Mouse (Mus musculus) adrenal gland (tissue): Measurements from ENCODE around the gene Tcta.
"Not testable (repeated sequence)": the region's sequence is repeated elsewhere in the genome, so short reads cannot be mapped to it uniquely, and the experiment has no call there.

Experiments used
- intact Hi-C: fragments of 180-260 bp; cut with DNase I; formaldehyde crosslinking; loops from one replicate; pipeline ENCODE4 v1.15.1; 2025

Tcta gene

DNA sequence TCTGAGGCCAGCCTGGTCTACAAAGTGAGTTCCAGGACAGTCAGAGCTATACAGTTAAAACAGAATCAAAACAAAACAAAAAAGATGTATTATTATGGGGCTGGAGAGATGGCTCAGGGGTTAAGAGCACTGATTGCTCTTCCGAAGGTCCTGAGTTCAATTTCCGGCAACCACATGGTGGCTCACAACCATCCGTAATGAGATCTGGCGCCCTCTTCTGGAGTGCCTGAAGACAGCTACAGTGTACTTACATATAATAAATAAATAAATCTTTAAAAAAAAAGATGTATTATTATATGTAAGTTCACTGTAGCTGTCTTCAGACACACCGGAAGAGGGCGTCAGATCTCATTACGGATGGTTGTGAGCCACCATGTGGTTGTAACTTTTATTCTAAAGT lies 16.1 kb upstream of the Tcta start:
- intact Hi-C loops = not testable (repeated sequence)

DNA sequence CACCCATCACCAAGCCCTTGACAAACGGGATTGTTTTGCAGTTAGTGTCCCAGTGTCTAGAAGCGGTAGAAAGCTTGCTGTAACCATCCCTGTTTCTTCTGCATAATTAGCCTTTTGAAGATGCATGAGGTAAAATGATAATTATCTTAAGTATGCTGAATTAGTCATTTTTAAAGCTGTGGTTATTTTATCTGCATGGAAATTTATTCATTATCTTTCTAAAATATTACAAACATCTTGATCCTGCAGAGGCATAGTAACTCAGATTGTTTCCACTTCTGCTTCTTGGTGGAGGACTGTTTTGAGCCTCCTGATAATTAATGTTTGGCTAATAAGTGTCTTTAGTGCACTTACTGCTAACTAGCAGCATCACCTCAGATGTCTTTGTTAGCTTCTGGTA lies 12.5 kb upstream of the Tcta start:
- intact Hi-C loops = no loop called here

DNA sequence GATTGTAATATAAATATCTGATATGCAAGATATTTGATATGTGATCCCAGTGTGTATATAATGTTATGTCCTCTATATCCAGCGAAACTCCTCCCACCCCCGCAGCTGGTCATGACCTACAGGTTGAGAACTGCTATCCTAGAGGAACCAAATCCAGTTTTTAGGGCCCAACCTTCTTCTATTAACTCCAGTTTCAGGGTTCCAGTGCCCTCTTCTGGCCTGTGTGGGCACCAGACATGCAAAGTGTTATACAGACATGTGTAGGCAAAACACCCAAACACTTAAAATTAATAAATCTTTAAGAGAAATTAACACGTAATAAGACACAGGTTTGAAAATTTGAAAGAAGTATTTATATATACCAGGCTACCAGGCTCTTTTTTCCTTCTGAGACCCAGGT lies 11.6 kb upstream of the Tcta start:
- intact Hi-C loops = no loop called here

GRCm38 (mm10) chr9:108308141-108308540 lies 2.2 kb upstream of the Tcta start:
- intact Hi-C loops = loop anchor here (5.0 kb wide), 1 partner anchor 34 kb away; no protein-coding TSS in a partner anchor

DNA sequence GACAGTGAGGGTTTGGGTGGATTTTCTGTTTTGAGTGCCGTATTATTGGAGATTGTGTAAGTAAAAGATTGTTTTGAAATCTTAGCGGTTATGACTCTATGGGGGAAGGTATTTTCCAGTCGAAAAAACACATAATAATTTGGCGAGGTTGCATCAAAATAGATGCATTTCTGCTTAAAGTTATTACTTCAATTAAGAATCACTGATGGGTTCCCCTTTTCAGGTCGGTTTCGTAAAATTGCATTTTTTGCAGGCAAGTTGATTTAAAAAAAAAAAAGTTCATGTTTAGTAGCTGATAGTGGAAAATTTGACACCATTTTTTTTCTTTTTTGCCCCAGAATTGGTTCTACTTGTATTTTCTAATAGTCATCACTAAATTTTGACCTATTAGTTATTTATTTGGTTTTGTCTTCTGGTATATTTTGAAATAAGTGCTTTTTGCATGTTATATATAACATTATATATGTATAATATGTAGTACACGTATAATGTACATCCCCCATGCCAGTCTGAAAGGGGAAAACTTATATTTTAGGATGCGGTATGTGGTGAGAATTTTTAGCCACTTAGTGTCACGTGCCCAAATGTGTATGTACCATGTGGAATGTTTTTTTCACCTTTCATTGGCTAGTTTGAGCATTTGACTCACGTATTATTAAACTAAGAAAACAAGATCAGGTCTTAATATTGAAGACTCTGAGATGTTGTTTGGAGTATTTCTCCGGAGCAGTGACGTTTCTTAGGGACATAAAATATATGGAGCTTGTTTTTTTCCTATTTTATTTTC lies 1.3 kb upstream of the Tcta start:
- intact Hi-C loops = loop anchor here (5.0 kb wide), 1 partner anchor 35 kb away; no protein-coding TSS in a partner anchor

GRCm38 (mm10) chr9:108306571-108306980 lies 616 bp upstream of the Tcta start:
- intact Hi-C loops = loop anchor here (5.0 kb wide), 1 partner anchor 36 kb away; no protein-coding TSS in a partner anchor

GRCm38 (mm10) chr9:108305170-108305569 lies 790 bp downstream of the Tcta start:
- intact Hi-C loops = loop anchor here (5.0 kb wide), 1 partner anchor 37 kb away; no protein-coding TSS in a partner anchor

GRCm38 (mm10) chr9:108304716-108305115 lies 1.2 kb downstream of the Tcta start:
- intact Hi-C loops = loop anchor here (5.0 kb wide), 1 partner anchor 38 kb away; no protein-coding TSS in a partner anchor

DNA sequence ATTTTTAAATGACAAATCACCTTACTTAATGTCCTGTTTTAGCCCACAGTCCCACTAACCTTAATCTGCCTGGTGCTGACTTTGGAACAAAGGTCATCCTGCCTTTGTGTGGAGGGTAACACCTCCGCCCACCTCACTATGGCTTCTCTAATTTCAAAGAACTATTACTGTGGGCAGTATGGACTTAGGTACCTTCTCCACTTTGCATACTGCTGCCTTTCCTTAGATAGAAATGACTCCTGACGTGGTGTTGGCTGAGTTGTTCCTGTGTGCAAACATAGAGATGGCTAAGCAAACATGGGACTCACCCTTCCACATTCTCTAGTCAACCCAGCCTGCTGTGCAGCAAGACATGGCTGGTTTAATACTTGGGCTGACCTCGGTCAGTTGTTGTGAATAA lies 4.1 kb downstream of the Tcta start:
- intact Hi-C loops = no loop called here

DNA sequence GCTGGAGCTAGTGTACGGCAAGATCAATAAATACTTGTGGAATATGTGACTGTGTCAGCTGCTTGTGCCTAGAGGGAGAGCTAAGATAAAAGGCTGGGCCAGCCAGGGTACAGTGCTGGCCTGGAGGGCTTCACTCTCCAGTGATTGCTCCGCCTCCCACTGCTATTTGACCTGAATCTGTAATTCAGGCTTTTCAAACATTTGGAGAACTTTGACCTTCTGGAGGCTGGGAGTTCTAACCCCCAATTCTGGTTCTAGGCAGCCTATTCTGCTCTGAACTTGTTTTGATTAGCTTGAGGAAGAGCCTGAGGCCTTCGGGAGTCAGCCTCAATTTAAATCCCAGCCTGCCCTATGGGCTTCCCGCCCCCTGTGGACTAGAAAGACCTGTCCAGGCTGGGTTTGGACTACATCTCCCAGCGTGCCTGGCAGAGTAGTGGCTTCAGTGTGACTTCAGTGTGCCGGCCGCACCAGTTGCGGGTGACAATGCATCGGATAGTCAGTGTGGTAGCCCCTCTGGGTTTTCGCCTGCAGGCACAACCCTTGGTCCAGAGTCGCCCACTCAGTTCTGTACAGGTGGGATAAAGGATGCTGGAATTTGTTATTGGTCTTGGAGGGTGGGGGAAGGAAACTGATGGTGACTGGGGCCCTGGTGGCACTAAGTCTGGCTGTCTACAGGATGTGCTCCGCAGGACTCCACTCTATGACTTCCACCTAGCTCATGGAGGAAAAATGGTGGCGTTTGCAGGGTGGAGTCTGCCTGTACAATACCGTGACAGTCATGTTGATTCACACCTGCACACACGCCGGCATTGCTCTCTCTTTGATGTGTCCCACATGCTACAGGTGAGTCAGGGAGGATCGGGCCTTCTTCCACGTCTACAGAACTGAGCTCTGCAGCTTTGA lies 9.3 kb downstream of the Tcta start, which contains the start of gene Amt:
Gene Amt (plus strand): TSS at position 401 of the 903 bp plus-strand sequence.
- intact Hi-C loops = no loop called here

GRCm38 (mm10) chr9:108290773-108291172 lies 15.2 kb downstream of the Tcta start:
- intact Hi-C loops = no loop called here

GRCm38 (mm10) chr9:108290016-108290750 lies 15.8 kb downstream of the Tcta start, which contains the start of gene Nicn1:
TSS of gene Nicn1 (plus strand) at chr9:108290429.
- intact Hi-C loops = no loop called here

DNA sequence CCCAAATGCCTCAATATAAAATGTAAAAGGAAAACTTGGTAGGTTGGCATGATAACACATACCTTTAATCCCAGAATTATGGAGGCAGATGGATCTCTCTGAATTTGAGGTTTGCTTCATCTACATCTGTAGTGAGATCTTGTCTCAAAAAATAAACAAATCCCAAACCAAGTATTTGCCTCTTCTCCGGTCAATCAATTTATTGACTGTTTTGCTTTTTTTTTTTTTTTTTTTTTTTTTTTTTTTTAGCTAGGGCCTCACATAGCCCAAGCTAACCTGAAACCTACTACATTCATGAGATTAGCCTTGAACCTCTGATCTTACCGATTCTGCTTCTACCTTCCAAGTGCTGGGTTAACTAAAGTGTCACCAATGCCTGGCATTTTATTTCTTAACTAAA lies 16.6 kb downstream of the Tcta start:
- intact Hi-C loops = no loop called here

GRCm38 (mm10) chr9:108287526-108288238 lies 18.3 kb downstream of the Tcta start:
- intact Hi-C loops = not testable (repeated sequence)

- intact Hi-C loops = loop anchor here (5.0 kb wide), 2 partner anchors 82 to 187 kb away; no protein-coding TSS in a partner anchor
These were observed 21.6 kb downstream of the Tcta start for GRCm38 (mm10) chr9:108284410-108284809.

DNA sequence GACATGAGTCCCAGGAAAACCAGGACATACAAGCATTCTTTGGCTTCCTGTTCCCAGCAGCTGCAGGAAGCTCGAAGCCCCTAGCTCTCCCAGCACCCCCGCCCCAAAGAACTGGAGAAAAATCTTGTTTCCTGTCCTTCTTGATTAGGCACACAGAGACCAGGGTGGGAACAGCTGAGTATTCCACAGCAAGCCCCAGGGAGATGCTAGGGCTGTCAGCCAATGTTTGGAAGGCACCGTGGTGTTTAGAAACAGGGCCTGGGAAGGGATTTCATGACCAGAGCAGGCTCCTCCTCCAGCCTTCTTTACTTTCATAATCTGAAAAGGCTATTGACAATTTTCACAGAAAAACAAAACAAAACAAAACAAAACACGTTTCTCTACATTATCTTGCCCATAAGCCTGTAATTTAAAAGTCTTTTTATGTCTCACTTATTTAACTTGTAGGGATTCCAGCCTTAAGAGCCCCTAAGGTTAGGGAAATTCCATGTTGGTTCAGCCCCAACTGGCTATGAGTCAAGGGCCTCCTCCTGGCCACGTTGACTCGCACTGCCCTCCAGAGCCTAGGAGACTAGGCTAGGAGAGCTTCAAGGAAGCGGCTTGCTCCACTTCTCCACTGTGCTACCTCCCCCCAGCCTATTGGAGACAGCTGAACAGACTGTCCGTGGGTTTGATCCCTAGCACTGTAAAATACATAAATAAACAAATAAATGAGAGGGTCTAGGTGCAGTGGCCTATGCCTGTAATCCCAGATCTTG lies 25.7 kb downstream of the Tcta start:
- intact Hi-C loops = loop anchor here (5.0 kb wide), 2 partner anchors 78 to 183 kb away; no protein-coding TSS in a partner anchor

DNA sequence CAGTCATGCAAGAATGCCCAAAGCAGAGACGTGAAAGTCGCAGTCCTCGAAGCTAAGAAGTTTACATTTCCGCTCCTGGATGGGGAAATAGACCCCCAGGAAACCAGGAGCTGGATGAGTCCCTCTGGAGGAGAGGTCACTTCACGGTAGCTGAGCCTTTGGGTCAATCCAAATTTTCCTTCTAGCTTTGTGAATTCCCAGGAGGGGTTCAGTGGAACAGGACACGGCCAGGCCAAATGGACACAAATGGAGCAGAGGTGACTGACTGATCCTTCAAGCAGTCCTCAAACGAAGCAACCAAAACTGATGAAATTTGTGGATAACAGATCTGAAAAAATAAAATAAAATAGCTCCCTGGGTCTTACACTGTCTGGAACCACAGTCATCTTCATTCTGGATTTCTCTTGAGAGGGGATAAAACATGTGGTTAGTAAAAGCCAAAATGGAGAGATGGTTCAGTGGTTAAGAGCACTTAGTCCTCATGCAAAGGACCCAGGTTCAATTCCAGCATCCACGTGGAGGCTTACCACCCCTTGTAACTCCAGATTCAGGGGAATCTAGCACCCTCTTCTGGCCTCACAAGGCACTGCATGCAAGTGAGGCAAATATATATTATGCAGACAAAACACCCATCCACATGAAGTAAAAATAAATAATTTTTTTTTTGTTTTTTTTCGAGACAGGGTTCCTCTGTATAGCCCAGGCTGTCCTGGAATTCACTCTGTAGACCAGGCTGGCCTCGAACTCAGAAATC lies 27.1 kb downstream of the Tcta start:
- intact Hi-C loops = no loop called here

DNA sequence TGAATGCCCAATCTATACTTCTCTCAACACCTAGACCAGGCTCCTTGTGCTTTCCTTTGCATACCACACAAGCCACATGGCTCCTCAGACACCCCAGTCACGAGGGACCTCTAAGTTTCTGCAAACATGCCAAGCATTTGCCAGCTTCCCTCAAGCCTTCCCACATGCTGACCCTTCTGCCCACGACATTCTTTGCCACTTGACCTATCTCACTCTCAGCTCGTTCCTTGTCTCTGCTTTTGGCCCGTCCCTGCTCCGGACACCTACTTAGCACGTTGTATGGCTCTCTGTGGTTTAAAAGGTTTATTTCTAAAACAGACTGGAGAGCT lies 30.7 kb downstream of the Tcta start:
- intact Hi-C loops = no loop called here
